Mouse (Mus musculus) kidney, postnatal 0 days (tissue): ENCODE measurements at regions not wholly inside any gene's neighbourhood (a gene's known extent, or its start where the extent isn't known, plus 50 kb on each side); places are given as distances from the start of the nearest gene placed in this dataset.
A peak's percentile ranks its signal among the peaks of the same experiment; 100 is the strongest.

Experiments used
- ATAC-seq: fragments of 200-750 bp; cut with Nextera tagmentation; replicated peaks from 2 replicates; pipeline ENCODE4 v1.8.0; 2017; ENCODE audit warnings: low read depth, moderate number of reproducible peaks, moderate TSS enrichment, moderate library complexity; ENCODE audit not compliant: low FRiP score
- DNase-seq: peaks from one replicate; pipeline ENCODE4 v3.0.0-alpha.2; 2016; ENCODE audit warnings: low spot score
- H3K27ac ChIP-seq: fragments of 300-500 bp; sonication (generic); 2 replicates; pipeline ENCODE4 v1.5.1; 2014; ENCODE audit warnings: mild to moderate bottlenecking
- H3K27me3 ChIP-seq: fragments of 300-500 bp; sonication (generic); 2 replicates; pipeline ENCODE4 v1.6.1; 2014; ENCODE audit warnings: low read length, mixed read lengths; ENCODE audit not compliant: insufficient read depth
- H3K36me3 ChIP-seq: fragments of 300-500 bp; sonication (generic); 2 replicates; pipeline ENCODE4 v1.6.1; 2014; ENCODE audit warnings: low read length, mixed read lengths; ENCODE audit not compliant: insufficient read depth
- H3K4me1 ChIP-seq: fragments of 300-500 bp; sonication (generic); replicated peaks from 2 replicates; pipeline ENCODE4 v1.6.1; 2014; ENCODE audit warnings: antibody characterized with exemption, low read length, mixed read lengths; ENCODE audit not compliant: insufficient read depth
- H3K4me2 ChIP-seq: fragments of 300-500 bp; sonication (generic); 2 replicates; pipeline ENCODE4 v1.6.1; 2014; ENCODE audit warnings: mild to moderate bottlenecking, low read length, moderate library complexity, mixed read lengths
- H3K4me3 ChIP-seq: fragments of 300-500 bp; sonication (generic); replicated peaks from 2 replicates; pipeline ENCODE4 v1.5.1; 2014; ENCODE audit warnings: low read depth, low read length
- H3K9ac ChIP-seq: fragments of 300-500 bp; sonication (generic); 2 replicates; pipeline ENCODE4 v1.6.1; 2014; ENCODE audit warnings: low read depth, low read length
- H3K9me3 ChIP-seq: fragments of 300-500 bp; sonication (generic); replicated peaks from 2 replicates; pipeline ENCODE4 v1.6.1; 2016; ENCODE audit warnings: low read length, inconsistent platforms, mixed read lengths
- CTCF ChIP-seq: IDR thresholded peaks from 2 replicates; pipeline ENCODE4 v1.5.1; 2016; ENCODE audit warnings: antibody characterized with exemption, low read depth, mild to moderate bottlenecking, moderate library complexity
- WGBS: fragments of 180-500 bp; shearing (Covaris S2); extraction: QIAGEN DNeasy Blood & Tissue Kit; methylation state at CpG from one replicate; pipeline ENCODE4 v1.1.7; 2014; 5-methylcytosine and 5-hydroxymethylcytosine counted together

DNA sequence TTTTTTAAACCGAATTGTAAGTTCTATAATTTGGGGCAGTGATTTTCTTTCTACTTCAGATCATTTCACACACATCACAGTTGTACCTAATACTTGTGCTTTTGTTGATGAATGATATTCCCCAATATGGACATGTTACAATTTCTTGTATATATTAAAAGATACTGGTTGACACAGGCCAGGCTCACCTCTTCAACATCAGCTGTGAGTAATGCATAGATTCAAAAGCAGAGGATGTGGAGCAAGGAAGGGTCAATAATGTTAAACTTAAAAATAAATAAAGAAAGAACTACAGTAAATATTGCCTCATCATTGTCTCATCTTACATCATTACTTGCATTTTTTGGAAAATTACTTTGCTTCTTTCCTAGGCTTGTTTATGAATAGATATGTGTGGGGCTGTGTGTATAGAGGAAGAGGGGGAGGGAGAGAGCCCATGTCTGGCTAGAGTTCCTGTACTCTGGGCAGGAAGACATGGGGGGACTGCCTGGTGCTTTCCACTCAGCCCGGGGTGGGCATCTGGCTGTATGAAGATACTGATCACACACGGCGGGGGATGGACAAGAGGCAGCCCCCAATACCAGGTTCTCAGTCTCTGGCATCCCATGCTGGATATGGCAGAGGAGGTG, 490.1 kb downstream of the Gm6377 start:
- Histone ChIP-seq H3K9me3 (no peaks in the 10 kb centered on the region), H3K27ac (no peak overlapping the region), H3K4me2 (no peak overlapping the region), H3K27me3 (no peaks in the 10 kb centered on the region), H3K9ac (no peak overlapping the region), H3K4me1 (no peaks in the 10 kb centered on the region), H3K36me3 (no peaks in the 10 kb centered on the region), H3K4me3 (no peak overlapping the region)
- ATAC-seq = no peak
- DNase-seq = no peak
- no peak for TF ChIP-seq CTCF
- 92% methylated on average over 4 of the region's 4 CpGs for WGBS

DNA sequence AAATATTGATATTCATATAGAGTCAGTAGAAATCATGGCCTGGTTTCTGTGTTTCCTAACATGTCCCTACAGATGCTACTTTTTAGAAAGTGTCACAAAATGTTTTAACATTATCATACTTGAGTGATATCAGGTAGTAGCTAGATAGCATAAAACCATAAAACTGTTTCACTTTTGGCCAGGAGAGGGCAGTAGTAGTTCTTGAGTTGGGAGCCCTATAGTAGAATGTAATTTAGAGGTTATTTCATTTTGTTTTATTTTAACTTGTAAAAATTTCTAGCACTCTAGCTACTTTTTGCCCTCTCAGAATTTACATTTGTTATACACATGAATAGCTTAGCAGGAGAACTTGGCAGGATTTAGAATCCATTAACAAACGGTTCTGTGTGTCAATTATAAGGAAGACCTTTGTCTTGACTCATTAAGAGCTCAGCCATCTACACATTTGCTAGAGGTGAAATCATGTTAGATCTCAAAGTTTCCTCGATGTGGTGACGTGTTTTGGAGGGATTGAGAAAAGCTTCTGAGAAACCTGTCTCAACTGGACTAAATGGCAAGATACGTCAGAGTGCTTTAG, 538.5 kb downstream of the Gm6377 start:
- peak; percentile 51 for TF ChIP-seq CTCF
- WGBS = 47% methylated on average over 4 of the region's 4 CpGs
- no peaks in the 10 kb centered on the region for H3K4me1 ChIP-seq
- H3K4me2 ChIP-seq = no peak overlapping the region
- no peak for ATAC-seq
- H3K36me3 ChIP-seq = no peaks in the 10 kb centered on the region
- H3K9ac ChIP-seq = no peak overlapping the region
- DNase-seq = peak; percentile 2
- no peaks in the 10 kb centered on the region for H3K27me3 ChIP-seq
- H3K9me3 ChIP-seq = no peaks in the 10 kb centered on the region
- H3K27ac ChIP-seq = no peak overlapping the region
- no peak overlapping the region for H3K4me3 ChIP-seq

DNA sequence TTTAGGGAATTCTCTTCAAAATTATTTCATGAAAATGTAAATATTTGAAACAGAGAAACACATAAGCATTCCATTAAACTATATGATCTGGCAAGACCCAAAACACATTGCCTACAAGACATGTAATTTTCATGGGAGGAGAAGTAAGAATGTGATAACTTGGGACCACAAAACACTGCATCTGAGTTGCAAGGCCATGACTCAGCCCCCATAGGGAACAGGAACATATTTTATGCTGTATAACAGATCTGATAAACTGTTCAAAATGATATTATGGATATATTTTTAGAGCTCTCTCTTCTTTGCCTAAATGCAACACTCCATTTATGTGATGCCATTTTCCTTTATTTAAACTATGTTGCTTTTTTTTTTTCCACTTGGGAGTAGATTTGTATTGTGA, 539.4 kb downstream of the Gm6377 start:
- ATAC-seq = no peak
- Histone ChIP-seq H3K27ac (no peak overlapping the region), H3K9me3 (no peaks in the 10 kb centered on the region), H3K4me1 (no peaks in the 10 kb centered on the region), H3K9ac (no peak overlapping the region), H3K4me2 (no peak overlapping the region), H3K4me3 (no peak overlapping the region), H3K36me3 (no peaks in the 10 kb centered on the region), H3K27me3 (no peaks in the 10 kb centered on the region)
- DNase-seq = no peak
- TF ChIP-seq CTCF = no peak
